Mouse (Mus musculus) adrenal gland (tissue): ENCODE measurements at regions not wholly inside any gene's neighbourhood (a gene's known extent, or its start where the extent isn't known, plus 50 kb on each side); places are given as distances from the start of the nearest gene placed in this dataset.

Experiments
- intact Hi-C: fragments of 180-260 bp; cut with DNase I; formaldehyde crosslinking; loops from one replicate; pipeline ENCODE4 v1.15.1; 2025

- intact Hi-C loops = no loop called here
Observed at GRCm38 (mm10) chr1:119194533-119194932, 141.1 kb upstream of the Gli2 start.

GRCm38 (mm10) chr1:119191177-119191576 is 137.8 kb upstream of the Gli2 start:
- intact Hi-C loops = no loop called here

DNA sequence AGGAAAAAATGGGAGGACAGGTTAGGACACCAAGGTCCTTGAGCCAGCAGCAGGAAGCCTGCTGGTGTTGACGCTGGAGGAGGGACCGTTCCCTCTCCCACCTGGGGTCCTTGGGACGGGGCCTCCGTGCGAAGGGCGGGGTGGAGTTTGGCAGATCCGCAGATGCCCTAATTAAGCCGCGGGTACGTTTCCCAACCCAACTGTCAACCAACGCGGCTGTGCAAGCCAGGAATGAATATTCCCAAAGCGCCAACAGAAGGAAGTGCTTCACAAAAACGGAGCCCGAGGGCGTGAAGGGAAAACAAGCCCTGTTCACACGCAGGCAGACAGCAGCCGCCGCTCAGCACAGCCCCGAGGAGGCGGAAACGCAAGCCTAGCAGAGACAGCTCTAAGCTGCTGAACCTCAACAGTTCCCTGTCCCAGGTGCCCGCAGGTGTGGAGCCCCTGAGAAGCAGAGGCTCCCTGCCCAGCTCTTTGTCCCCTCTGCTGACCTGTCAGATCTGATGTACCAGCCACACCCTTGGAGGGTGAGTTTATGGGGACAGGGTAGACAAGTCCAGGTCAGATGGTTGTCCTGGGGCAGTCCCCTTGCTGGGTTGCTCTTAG is 136.1 kb upstream of the Gli2 start:
- intact Hi-C loops = no loop called here

DNA sequence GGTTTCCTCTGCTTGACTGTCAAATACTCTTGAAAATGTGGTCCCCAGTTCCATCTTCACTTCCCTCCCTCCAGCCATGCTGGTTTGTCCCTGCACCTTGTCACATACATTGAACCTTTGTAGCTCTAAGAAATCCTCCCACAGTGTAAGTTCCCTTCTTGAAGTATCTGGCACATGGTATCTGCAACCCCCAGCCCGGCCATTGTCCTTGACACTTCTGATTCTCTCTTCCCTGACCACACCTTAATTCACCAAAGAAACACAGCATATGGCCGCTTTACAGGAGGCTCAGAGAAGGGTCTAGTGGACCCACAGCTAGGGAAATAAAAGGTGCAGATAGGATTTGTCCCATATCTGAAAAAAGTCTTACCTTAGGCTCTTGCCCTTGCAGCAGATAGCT is 133.9 kb upstream of the Gli2 start:
- intact Hi-C loops = no loop called here

- intact Hi-C loops = no loop called here
Observed at GRCm38 (mm10) chr1:119186856-119187255, 133.4 kb upstream of the Gli2 start.

- intact Hi-C loops = no loop called here
Observed at GRCm38 (mm10) chr1:119183558-119184270, 130.3 kb upstream of the Gli2 start.

DNA sequence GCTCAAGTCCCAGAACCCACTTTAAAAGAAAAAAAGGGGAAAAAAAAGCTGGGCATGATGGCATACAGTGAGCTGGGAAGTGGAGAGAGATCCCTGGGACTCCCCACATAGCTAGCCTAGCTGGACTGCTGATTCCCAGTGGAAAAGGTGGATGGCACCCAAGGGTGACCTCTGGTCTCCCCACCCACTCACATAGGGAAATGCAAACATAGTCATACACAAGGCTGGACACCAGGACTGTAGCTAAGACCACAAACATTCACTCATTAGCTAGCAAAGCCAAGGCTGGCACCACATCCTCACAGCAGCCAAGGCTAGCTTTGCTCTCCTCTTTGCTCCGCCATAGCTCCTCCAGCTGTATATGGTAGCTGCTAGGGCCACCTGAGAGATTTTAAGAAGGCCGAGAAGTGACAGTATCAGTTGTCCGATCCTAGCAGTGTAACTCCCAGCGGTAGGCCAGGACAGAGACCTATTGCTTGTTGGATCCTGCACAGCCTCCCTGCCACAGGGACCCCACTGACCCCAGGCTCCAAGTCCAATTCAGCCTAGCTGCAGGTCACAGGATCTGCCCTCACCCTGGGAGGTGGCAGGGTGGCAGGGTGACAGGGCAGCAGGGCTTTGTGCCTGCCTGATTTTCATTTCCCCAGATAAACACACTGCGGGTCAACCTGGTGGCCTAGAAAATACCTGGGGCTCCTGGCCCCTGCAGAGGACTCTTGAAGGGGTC is 119.8 kb upstream of the Gli2 start:
- intact Hi-C loops = no loop called here

- intact Hi-C loops = no loop called here
Observed at GRCm38 (mm10) chr1:119167443-119167842, 114.0 kb upstream of the Gli2 start.

GRCm38 (mm10) chr1:119166286-119166685 is 112.9 kb upstream of the Gli2 start:
- intact Hi-C loops = no loop called here

DNA sequence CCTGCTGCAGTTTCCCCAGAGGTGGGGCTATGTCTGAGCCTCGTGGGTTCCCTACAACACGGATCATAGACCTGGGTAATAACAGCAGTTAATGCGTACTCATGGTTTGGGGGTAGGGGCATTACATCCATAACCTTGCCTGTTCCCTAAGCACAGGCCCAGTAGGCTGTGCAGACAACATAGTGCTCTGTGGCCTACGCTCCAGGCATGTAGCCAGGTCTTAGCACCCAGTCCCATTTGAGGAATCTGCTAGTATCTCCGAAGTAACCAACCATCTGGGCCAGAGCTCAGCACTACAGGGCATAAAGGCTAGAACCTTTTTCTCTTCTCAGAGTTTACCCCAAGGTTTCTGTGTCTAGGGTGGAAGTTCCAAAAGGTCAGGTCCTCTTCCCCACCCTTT is 111.4 kb upstream of the Gli2 start:
- intact Hi-C loops = loop anchor here (5.0 kb wide), 1 partner anchor 257 kb away; the partner anchor contains the start of gene Inhbb

GRCm38 (mm10) chr1:119163846-119164245 is 110.4 kb upstream of the Gli2 start:
- intact Hi-C loops = loop anchor here (5.0 kb wide), 1 partner anchor 258 kb away; the partner anchor contains the start of gene Inhbb

DNA sequence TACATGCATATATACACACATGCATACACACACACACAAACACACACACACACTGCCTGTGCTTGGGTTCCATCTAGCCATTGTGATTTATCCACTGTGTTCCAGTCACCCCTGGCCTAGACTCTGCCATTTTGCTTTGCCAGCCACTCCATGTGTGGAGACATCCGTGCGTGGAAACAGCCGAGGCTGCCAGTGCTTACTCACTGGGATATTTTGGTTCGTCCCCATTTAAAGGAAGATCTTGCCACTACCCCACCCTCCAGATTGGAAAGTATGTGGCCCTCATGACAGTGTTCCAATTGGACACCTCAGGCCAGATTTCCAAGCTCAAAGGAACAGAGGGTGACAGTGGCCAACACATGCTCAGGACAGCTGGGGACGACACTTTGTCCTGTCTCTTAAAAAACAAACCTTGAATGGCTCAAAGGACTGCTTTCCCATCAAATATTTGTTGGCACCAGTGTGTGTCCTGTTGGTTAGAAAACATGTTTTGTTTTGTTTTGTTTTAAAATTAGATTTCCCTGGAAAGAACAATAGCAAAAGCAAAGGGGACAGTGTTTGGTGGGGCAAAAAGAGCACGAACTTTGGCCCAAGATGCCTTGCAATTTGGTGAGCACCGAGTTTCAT is 109.8 kb upstream of the Gli2 start:
- intact Hi-C loops = loop anchor here (5.0 kb wide), 1 partner anchor 259 kb away; the partner anchor contains the start of gene Inhbb

GRCm38 (mm10) chr1:119161751-119162150 is 108.3 kb upstream of the Gli2 start:
- intact Hi-C loops = loop anchor here (5.0 kb wide), 1 partner anchor 261 kb away; the partner anchor contains the start of gene Inhbb

GRCm38 (mm10) chr1:119160354-119160753 is 106.9 kb upstream of the Gli2 start:
- intact Hi-C loops = loop anchor here (5.0 kb wide), 1 partner anchor 262 kb away; the partner anchor contains the start of gene Inhbb

GRCm38 (mm10) chr1:119157171-119157700 is 103.8 kb upstream of the Gli2 start:
- intact Hi-C loops = no loop called here

DNA sequence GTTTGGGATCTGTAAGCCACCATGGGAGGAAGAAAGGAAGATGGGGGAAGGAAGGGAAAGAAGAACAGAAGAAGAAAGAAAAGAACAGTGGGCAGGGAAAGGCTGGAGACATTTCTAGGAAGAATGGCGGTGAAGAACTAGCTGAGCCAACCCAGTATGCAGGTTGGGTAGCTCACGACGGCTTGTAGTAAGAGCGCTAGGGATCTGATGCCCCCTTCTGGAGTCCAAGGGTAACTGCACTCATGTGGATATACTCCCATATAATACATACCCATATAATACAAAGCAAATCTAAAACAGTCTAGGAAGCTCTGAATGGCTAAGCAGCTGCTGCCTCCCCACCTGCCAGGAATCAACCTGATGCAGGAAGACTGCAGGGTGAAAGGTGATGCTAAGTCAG is 100.2 kb upstream of the Gli2 start:
- intact Hi-C loops = no loop called here

- intact Hi-C loops = no loop called here
Observed at GRCm38 (mm10) chr1:119152776-119153175, 99.4 kb upstream of the Gli2 start.

- intact Hi-C loops = no loop called here
Observed at GRCm38 (mm10) chr1:119147506-119147905, 94.1 kb upstream of the Gli2 start.

DNA sequence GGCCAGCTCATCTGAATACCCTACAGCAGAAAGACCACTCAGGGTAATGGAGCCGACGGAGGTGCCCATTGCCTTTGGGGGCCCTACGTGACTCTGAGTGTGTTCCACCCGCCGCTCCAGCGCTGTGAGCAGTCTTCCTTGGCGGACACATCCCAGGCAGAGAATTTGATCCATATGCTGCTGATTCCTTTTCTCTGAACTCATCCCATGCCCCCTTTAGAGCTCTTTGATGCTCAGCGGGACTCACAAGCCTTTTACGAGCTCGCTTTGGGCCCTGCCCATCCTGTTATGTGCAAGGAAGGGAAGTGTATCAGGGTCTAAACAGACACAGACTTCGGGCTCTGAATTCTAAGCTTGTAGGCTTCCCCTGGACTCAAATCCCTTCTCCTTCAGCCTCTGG is 90.4 kb upstream of the Gli2 start:
- intact Hi-C loops = no loop called here

- intact Hi-C loops = no loop called here
Observed at GRCm38 (mm10) chr1:119129039-119129438, 75.6 kb upstream of the Gli2 start.

DNA sequence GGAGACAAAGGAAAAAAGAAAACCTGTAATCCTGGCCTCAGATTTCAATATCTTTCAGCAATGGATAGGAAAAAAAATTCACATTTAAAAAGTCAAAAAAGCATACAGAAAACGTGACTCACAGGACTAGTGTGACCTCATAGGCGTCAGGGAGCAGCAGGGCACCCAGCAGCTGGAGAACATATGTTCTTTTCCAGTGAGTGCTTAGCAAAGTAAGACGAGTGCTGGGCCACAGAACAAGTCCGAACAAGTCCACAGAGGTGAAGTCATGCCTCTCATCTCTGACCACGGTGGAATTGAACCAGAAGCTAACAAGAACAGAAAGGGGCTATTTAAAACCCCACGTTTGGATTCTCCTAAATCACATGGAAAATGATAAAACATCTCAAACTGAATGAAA is 72.1 kb upstream of the Gli2 start:
- intact Hi-C loops = no loop called here
